Mouse (Mus musculus): ENCODE results near the gene Rps17. TPM values are rescaled to one million over a fixed set of nuclear protein-coding genes. Genes with fewer than 3 reads are reported as not detected.

Gene Rps17
- polyA plus RNA-seq, 1 experiment: 1,265 TPM

GRCm38 (mm10) chr7:81309247-81309646, 35.8 kb downstream of the Rps17 start:
- no peak overlapping the region for H3K4me3 ChIP-seq (ENCODE audit: insufficient read depth, low read depth, low read length)
- H3K4me1 ChIP-seq (ENCODE audit: control insufficient read depth, insufficient read depth, insufficient read length, low read length): peaks cover 20% of the 10 kb centered on the region
- H3K27ac ChIP-seq (replicated peaks; ENCODE audit: low read depth, low read length): no peak overlapping the region

- Histone ChIP-seq H3K27ac (replicated peaks; ENCODE audit: low read depth, low read length) (peak overlapping the region; percentile 34; the same call in 1 of the 2 replicates), H3K4me1 (ENCODE audit: control insufficient read depth, insufficient read depth, insufficient read length, low read length) (peaks cover 17% of the 10 kb centered on the region), H3K4me3 (ENCODE audit: insufficient read depth, low read depth, low read length) (no peak overlapping the region)
These were observed 37.3 kb downstream of the Rps17 start for GRCm38 (mm10) chr7:81307735-81308134.

- Histone ChIP-seq H3K4me3 (ENCODE audit: insufficient read depth, low read depth, low read length) (no peak overlapping the region), H3K27ac (replicated peaks; ENCODE audit: low read depth, low read length) (0 out of 2 replicates have a peak overlapping the region, but pooled peaks have one; percentile 26), H3K4me1 (ENCODE audit: control insufficient read depth, insufficient read depth, insufficient read length, low read length) (peaks cover 10% of the 10 kb centered on the region; the same call in 1 of the 2 replicates)
These were observed 40.4 kb downstream of the Rps17 start for GRCm38 (mm10) chr7:81304675-81305074.

- H3K4me1 ChIP-seq (ENCODE audit: control insufficient read depth, insufficient read depth, insufficient read length, low read length): peaks cover 10% of the 10 kb centered on the region; the same call in 1 of the 2 replicates
- H3K27ac ChIP-seq (replicated peaks; ENCODE audit: low read depth, low read length): peak overlapping the region; percentile 26; the same call in 1 of the 2 replicates
- no peak overlapping the region for H3K4me3 ChIP-seq (ENCODE audit: insufficient read depth, low read depth, low read length)
These were observed 41.0 kb downstream of the Rps17 start for GRCm38 (mm10) chr7:81304100-81304499.

GRCm38 (mm10) chr7:81303682-81304081, 41.4 kb downstream of the Rps17 start:
- Histone ChIP-seq H3K4me3 (ENCODE audit: insufficient read depth, low read depth, low read length) (no peak overlapping the region), H3K4me1 (ENCODE audit: control insufficient read depth, insufficient read depth, insufficient read length, low read length) (peaks cover 10% of the 10 kb centered on the region; the same call in 1 of the 2 replicates), H3K27ac (replicated peaks; ENCODE audit: low read depth, low read length) (no peak overlapping the region; the same call in 1 of the 2 replicates)

GRCm38 (mm10) chr7:81301323-81301722, 43.7 kb downstream of the Rps17 start:
- H3K4me1 ChIP-seq (ENCODE audit: control insufficient read depth, insufficient read depth, insufficient read length, low read length): peaks cover 13% of the 10 kb centered on the region; the same call in 1 of the 2 replicates
- no peak overlapping the region for H3K4me3 ChIP-seq (ENCODE audit: insufficient read depth, low read depth, low read length)
- H3K27ac ChIP-seq (replicated peaks; ENCODE audit: low read depth, low read length): no peak overlapping the region

- Histone ChIP-seq H3K4me3 (ENCODE audit: insufficient read depth, low read depth, low read length) (no peak overlapping the region), H3K27ac (replicated peaks; ENCODE audit: low read depth, low read length) (no peak overlapping the region), H3K4me1 (ENCODE audit: control insufficient read depth, insufficient read depth, insufficient read length, low read length) (peaks cover 3% of the 10 kb centered on the region; the same call in 1 of the 2 replicates)
These were observed 46.8 kb downstream of the Rps17 start for GRCm38 (mm10) chr7:81298206-81298605.

GRCm38 (mm10) chr7:81295169-81295568, 49.9 kb downstream of the Rps17 start:
- Histone ChIP-seq H3K4me3 (ENCODE audit: insufficient read depth, low read depth, low read length) (no peak overlapping the region), H3K27ac (replicated peaks; ENCODE audit: low read depth, low read length) (no peak overlapping the region), H3K4me1 (ENCODE audit: control insufficient read depth, insufficient read depth, insufficient read length, low read length) (peaks cover 3% of the 10 kb centered on the region; the same call in 1 of the 2 replicates)

Other genes with a start within 250 kb of the Rps17 start
- gene Slc28a1, start 230.5 kb downstream of the Rps17 start, polyA plus RNA-seq (2012; ENCODE audit: insufficient read depth, insufficient read length, missing spikeins): not detected in 2 replicates
- gene Pde8a, start 131.7 kb downstream of the Rps17 start, polyA plus RNA-seq (2012; ENCODE audit: insufficient read depth, insufficient read length, missing spikeins): 24.0 and 39.6 TPM in 2 replicates
- 20.8 and 23.2 TPM in 2 replicates for gene Cpeb1, start 110.2 kb upstream of the Rps17 start, polyA plus RNA-seq (2012; ENCODE audit: insufficient read depth, insufficient read length, missing spikeins)
- not detected in 2 replicates for gene Ap3b2, start 148.7 kb upstream of the Rps17 start, polyA plus RNA-seq (2012; ENCODE audit: insufficient read depth, insufficient read length, missing spikeins)
- gene BC048679, start 153.0 kb upstream of the Rps17 start, polyA plus RNA-seq (2012; ENCODE audit: insufficient read depth, insufficient read length, missing spikeins): not detected in 2 replicates
- 18.0 and 18.9 TPM in 2 replicates for gene Fsd2, start 221.7 kb upstream of the Rps17 start, polyA plus RNA-seq (2012; ENCODE audit: insufficient read depth, insufficient read length, missing spikeins)
- gene Whamm, start 226.0 kb upstream of the Rps17 start, polyA plus RNA-seq (2012; ENCODE audit: insufficient read depth, insufficient read length, missing spikeins): 10.7 and 12.9 TPM in 2 replicates

All from brown adipose tissue, adult 24 weeks (tissue).